Mouse (Mus musculus): Measurements from ENCODE around the gene Atxn1.

Atxn1 gene

DNA sequence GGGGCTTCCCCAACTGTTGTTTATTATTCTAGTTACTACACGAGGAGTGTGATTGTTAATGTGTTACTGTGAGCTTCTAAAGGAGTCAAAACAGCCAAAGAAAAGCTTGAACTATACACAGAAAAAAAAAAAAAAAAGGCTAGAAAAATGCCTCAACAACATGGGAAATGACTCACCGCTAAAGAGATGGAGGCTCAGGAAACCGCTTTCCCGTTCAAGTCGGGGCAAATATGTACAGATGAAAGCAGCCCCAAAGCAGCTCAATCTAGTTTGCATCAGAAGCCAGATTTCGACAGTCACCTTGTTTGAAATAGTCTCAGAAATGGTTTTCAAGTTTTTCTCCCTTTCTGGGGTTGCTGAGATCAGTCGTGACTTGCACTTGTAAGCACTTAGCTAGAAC is 40.3 kb downstream of the Atxn1 start:
- no peak for DNase-seq

DNA sequence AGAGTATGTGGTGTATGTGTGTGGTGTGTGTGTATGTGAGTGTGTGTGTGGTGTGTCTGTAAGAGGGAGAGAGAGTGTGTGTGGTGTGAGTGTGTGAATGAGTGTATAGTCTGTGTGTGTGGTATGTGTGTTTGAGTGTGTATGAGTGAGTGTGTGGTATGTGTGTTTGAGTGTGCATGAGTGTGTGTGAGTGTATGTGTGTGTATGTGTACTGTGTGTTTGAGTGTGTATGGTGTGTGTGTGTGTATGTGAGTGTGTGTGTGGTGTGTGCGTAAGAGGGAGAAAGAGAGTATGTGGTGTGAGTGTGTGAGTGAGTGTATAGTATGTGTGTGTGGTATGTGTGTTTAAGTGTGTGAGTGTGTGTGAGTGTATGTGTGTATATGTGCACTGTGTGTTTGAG is 41.7 kb downstream of the Atxn1 start:
- no peak for DNase-seq

DNA sequence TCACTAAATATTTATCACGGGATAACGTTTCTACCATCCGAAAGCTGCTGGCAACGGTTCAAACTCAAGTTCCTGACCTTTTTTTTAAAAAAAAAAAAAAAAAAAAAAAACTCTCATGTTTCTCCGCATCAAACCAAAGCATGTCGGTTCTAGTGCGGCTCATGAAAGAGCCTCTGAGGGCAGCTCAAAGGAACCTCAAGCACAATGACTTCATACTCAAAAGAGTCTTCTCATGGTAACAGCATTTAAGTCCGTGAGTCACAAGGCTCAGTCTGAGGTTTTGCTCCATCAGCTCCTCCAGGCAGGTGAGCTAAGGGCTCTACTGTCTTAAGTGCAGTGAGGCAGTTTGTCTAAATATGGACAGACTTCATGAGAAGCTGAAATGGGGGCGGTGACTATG is 42.3 kb downstream of the Atxn1 start:
- DNase-seq = peak; percentile 16

DNA sequence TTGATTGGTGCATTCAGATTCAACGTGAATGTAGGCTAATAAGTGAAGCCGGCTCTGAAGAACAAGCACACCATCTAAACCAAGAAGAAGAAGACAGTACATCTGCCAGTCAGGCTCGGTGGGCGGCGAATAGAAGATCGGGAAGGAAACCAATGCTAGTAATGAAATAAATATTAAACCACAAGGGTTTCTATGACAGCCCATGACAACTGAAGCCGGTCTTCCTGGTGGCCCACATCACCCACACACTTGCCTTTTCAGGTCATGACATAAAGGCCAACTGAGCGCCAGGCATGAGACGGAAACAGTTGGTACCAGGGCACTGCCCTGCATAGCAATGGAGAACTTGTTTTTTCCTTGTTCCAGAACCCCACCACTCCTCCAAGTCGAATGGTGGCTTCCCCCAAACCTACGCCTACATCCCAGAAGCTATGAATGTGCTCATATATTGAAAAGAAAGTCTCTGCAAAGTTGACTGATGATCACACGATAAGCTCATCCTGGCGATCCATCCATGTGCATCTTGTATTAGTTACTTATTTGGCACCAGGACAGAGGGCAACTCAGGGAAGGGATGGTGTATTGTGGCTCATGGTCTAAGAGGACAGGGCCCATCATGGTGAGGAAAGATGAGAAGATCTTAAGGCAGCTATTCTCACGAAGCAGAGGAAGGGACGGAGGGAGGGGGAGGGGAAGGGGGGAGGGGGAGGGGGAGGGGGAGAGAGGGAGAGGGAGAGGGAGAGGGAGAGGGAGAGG is 45.7 kb downstream of the Atxn1 start:
- no peak for DNase-seq

DNA sequence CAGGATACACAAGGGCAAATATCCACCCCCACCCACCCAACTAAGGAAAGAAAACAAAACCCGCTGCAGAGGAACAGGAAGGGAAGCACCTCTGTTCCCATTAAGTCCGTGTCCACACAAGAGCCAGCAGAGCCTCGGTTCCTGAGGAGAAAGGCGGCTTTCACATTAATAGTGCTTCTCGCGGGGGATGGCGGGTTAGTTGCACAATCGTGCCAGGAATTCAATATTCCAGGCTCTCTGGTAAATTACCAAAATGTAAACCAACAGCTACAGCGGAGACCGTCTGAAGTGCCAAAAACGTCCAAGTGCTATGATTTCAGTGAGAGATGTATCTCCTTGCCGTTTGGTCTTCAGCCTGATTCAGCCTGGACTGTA is 46.8 kb downstream of the Atxn1 start:
- DNase-seq = no peak

DNA sequence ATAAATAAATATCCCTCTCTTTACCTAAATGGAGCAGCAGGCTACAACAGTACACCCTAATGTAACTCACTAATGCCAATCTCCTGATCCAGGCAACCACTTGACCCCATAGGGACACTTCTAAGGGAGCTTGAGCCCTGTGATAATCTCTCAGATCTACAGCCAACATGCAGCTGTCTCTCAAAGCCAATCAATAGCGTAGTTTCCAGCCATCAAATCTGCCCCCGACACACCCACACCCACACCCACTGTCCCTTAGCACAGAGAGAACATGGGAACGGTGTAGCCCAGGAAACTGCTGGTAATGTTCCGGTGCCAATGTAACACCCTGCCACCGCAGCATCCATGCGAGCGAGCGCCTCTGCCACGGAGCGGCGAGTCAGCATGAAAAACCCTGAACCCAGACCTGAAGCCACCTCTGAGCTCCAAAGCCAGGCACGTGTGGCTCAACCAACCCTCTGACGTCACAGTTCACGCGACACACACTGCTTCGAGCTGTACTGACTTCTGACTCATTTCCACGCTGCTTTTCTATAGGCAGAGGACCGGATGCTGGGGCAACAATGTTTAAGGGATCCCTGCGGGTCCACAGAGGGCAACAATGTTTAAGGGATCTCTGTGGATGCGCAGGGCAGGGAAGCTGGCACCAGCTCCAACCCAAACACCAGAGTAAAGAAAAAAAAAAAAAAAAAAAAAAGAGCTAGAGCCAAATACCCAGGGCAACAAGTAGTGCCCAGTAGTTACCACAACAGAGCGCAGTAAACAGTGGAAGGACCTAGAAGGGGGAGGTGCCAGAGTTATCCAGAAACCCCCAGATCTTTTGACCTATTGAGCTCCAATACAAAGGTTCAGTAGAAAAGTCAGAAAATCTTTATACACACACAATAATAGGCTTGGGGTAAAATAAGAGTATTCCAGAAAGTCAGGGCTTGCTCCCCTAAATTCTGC is 47.5 kb downstream of the Atxn1 start:
- DNase-seq = no peak

DNA sequence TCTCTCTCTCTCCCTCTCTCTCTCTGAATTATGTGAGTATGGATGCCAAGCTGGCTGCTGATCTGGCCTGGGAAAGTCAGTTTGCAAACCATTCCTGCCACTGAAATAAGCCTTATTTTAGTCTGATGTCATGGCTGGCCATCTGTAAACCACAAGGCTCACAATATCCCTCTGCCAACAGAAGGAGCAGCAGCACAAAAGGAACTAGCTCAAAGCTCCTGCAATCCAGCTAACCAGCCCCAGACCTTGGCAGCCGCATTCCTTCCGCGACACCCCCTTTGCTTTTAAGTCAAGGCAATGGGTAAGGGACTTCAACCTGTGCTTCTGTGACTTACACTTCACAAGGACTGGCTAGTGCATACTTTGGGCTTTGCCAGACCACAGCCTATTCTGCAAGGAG is 48.9 kb downstream of the Atxn1 start:
- DNase-seq = no peak

DNA sequence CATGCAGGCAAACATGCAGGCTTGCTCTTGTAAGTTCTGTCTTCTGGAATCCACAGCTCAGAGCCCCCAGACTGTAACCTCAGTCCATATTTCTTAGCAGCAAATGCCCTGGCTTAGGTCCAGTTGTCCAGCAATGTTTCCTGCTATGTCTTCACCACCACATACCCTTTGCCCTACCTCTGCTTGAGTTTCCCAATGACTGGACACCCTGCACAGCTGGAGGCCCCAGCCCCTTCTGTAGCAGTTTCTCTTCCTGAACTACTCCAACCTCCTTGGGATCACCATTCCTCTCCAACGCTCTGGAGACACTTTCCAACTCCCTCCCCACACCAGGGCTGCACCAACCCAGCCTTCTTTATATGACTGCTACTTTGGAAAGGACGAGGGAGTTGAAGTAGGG is 49.8 kb downstream of the Atxn1 start:
- no peak for DNase-seq

DNA sequence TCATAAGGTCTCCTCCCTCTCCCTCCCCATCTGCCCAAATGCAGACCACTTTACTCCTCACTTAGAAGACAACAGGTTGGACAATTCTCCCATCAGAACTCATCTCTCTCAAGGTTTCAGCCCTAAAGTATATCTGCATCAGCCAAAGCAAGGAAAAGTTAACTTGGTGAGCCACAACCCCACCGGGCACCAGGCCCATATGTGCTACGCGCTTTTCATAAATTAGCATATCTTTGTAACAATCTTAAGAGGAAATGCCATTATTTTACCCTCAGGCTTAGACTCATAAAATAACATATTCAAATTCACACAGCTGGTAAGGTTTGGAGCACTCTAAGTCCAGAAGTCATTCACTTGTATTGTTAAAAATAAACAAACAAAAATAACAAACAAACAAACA is 50.7 kb downstream of the Atxn1 start:
- no peak for DNase-seq

DNA sequence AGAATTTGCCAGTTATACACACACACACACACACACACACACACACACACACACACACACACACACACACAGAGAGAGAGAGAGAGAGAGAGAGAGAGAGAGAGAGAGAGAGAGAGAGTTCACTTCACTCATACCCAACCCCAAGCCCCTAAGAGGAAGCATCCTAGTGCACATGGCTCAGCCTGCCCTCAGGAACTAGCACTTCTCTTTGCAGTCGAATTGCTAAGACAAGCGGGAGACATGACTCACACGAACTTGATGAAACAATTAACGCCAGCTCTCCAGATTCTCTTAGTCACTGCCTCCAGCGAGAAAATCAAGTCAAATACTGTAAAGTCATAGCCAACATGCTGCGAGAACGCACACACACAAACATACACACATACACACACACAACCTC is 53.0 kb downstream of the Atxn1 start:
- peak; percentile 12 for DNase-seq

DNA sequence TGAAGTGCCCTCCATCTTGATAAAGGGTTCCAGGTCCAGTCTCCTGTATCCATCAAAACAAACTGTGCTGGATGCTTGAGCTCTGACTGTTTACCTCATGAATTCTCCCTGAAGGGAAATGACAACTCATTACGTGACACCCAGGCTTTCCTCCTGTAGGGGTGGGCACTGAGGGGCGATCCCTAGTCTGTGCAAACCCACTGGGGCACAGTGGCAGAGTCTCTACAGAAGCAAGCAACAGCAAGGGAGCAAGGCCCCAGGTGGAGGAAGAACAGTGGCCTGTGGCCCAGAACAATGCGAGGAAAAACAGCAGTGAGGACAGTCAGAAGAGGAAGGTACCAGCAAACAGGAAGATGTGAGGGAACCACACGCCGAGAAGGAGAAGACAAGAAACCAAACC is 53.7 kb downstream of the Atxn1 start:
- DNase-seq = no peak

DNA sequence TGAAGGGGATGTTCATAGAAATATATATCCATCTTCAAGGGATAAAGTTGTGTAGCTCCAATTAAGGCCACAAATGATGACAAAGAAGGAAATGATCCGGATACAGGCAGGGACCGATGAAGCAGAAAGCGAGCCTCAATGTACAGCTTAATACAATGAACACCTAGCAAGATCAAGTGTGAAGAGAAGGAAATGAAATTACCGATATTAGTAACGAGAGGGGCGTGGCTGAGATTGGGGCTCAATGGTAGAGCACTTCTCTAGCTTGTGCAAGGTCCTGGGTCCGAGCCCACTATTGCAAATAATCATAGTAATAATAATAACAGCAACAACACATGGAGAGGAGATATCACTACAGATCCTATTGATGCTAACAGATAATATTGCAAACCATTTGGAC is 54.5 kb downstream of the Atxn1 start:
- no peak for DNase-seq

DNA sequence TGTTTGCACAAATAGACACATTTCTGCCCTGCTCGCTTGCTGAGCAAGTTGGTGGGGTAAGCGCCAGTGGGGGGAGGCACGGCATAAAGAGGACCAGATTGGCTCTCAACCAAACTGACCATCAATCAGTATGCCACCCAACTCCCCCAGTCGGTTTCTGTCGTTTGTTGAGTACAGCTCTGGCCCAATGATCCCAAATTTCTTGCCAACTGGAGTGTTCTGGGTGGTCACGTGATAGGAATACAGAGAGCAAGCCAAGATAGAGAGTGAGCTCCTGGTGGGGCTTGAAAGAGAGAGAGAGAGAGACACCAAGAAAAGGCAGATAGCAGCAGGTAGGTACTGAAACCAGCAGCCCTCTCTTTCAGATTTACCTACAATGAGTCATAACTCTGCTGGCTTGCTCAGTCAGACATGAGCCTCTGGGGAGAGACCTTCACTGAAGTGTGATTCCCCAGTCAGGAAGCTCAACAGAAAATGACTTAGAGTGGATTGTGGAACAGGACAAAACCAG is 57.6 kb downstream of the Atxn1 start:
- DNase-seq = peak; percentile 41

DNA sequence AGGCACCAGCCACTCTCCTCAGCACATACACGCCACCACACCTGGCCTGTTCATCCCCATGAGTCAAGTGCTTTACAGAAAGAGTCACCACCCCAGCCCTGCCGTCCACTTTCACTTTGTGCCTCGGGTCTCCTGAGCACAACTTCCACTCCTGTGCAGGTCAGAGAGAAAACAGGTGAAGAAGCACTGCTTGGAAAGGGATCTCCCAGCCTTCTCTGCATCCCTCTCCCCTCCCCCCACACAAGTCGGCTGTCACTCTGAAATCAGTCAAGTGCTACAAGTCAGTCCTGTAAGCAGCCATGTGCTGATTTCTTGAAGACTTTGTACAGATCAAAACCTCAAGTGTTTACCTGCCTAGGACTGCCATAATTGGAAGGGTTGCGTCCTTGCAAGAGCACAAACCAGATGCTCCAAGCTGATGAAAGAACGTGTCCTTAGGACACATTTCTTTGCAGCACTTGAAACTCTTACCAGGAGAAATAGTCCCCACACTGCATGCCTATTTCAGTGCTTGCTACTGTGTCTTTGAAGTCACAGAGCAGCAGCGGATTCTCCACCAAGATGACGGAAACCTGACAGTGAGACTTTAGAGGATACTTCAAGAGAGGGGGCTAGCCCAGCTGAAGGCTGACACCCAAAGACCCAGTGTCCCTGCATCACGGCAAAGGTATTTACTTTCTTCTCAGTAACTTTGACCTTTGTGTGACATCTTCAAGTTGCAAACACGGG is 58.2 kb downstream of the Atxn1 start:
- DNase-seq = no peak

DNA sequence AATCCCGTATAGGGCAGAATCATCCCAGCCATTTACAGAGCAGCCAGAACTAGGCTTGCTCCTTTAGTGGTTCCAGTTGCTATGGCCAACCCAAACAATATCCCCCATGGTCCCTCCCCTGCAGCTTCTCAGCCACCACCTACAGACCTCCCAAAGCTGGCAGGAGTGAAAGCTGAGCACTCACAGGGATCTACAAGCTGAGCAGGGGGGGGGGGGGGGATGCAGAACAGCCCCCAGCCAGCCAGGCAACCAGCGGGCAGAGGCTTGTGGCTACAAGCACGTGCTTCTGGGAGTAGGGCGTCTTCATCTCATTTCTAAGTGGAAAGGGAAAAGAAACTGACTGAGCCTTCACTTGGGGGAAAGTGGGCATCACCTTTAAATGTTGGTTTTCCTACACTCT is 59.9 kb downstream of the Atxn1 start:
- DNase-seq = no peak

DNA sequence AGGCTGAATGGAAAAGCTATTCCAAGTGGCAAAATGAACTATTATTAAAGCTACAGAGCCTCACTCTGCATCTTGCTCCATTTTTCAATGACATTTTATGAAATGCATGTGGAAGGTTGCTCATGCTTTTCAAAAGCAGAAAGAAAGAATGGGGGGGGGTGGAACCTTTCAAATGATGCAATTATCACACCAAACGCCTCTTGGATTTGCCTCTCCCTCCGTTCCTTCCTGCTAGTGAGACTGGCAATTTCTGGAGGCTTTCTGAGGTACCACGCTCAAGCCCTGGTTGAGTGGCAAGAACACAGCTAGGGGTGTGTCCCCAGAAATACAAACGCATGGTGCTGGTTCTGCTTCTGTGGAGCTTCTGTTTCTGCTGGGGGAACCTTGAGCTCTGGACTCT is 60.4 kb downstream of the Atxn1 start:
- DNase-seq = no peak

DNA sequence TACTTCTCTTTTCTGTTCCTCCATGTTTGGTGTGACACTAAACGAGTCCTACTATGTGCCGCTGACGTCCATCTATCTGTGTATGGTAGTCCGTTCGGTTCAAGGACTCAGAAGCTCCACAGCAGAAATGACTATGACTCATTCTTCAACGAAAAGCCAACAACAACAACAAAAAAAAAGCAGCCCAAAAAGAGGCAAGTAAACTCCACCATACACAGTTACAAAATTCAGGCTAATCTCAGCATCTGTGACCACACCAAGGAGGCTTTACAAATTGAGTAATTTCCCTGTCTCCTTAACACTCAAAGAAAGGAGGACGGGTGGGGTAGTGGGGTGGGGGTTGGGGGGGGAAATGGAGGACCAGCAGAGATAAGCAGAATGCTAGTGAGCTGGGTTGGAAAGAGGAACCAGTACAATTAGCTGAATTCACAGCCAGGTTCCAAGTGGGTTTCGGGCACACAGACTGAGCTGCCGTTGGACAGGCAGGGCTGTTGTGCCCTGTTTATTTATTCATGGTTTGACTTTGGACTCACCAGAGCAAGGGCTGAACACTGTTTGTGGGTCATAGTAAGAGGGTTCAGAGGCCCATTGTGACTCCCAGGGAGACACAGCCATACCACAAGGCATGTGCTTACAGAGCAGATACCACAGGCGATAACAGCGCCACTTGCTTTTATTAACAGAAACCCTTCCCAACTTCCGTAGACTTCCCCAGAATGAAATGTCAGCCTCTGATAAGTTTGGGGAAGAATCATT is 61.1 kb downstream of the Atxn1 start:
- no peak for DNase-seq

DNA sequence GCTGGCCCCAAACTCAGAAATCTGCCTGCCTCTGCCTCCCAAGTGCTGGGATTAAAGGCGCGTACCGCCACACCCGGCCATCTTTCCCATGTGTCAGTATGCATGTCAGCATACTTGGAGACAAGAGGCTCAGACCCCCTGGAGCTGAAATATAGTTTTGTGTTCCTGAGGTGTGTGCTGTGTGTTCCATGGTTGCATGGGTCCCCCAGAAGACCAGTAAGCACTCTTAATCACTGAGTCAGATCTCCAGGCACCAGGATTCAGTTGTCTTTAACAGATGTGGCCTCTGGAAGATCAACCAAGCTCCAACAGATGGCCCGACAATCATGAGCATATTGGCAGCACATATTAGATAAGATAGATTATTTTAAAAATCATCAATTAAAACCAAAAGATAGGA is 62.4 kb downstream of the Atxn1 start:
- no peak for DNase-seq

DNA sequence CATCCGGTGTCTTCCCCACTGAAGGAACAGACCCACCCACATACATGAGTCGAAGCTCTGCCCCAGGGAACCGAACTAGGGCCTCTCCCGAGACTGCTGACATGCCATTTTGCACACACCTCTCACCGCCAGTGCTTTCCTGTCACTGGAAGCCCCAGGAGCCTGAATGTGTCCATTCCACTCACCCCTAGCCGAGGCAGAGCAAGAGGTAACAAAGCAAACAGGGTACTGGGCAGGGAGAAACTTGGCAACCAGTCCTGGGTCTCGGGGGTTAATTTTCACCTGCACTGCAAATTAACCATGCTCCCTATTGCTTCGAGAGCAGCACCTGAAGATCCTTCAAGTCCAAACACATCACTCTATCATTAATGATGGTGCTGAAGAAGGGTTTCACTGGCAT is 64.0 kb downstream of the Atxn1 start:
- DNase-seq = no peak

DNA sequence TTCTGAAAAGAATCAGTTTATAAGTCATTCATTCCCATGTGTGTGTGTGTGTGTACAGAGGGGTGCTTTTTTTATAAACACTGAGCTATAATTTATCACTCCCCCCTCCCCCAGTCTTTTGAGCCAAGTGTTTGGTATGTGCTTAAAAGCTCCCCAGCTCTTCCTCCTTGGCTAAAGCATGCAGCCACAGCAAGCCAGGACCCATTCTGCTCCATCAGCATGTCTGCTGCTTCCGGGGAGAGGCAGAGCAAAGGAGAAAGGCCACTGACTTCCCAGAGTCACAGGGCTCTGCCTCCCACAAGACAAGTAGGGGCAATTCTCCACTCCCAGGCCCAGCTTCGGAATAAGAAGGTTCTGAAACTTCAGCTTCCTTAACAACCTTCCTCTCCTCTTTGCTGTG is 67.2 kb downstream of the Atxn1 start:
- no peak for DNase-seq

DNA sequence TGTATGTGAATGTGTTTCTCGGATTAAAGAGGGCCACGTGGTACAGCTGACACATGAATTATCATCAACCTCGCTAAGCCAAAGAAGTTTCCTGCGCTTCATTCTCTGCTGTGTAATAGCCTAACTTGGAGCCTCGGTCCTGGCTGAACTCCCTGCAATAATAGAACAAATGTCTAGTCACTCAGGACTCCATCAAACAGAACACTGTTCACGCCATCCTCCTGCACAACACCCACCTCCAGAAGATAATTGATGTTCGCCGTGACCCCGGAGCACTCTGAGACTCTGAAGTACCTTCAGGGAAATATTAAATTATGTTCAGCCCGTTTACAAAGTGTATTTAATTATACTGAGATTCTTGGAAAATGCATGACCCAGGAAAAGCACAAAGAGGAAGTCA is 70.0 kb downstream of the Atxn1 start:
- no peak for DNase-seq

DNA sequence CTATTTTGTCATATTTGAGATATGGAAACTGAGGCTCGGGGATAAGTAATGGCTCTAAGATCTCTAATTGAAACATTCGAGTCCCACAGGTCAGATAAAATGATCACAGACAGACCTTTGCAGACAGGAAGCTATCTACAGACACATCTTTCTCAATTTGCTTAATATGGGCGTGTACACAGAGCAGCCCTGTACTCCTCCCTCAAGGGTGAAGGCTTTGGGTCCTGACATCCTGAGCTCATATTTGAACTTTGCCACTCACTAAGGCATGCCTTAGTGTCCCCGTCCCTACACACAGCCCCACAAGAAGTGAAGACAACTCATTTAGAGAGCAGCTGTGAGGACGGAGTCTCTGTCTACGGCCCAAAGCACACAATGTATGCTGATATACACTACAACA is 70.6 kb downstream of the Atxn1 start:
- no peak for DNase-seq

DNA sequence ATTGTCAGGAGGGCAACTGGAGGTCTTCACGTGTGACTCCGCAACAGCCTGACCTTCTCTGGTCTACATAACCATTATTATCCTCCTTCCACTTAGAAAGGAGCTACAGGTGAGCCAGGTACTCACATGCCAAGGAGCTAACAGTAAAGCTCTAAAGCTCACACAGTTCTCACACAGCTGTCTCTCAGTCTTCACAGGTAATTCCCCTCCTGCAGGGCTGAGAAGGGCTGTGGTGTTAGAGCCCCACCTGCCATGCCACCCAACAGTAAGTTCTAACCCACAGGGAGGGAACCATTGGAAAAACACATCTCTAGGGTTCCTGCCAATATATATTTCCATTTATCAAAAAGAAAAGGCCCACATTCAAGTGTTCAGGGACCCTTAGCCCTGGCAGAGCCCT is 73.7 kb downstream of the Atxn1 start:
- DNase-seq = no peak

All from lung, postnatal 14 days (tissue).